Mouse (Mus musculus): Measurements from ENCODE around the gene Wrnip1.

Wrnip1 gene

DNA sequence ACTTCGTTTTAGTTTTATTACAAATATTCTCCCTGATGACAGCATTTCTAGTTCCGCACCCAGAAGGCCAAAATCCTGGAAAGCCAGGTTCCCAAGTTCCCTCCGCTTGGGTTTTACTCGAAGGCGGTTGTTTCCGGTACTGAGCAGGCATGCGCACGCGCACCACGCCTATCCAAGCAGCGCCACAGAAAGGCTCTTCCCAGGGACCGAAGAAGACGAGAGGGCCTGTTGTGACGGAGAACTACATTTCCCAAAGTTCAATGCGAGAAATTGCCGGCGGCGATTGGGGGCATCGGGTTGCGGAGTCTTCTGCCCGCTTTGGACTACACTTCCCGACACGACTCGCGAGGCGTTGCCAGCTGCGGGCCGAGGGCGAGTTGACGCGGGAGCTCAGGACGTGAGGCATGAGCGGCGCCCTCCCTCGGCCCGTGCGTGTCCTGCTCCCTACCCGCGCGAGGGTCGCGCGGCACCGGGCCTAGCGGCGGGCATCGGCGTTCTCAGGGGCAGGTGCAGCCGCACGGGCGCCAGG is at the start of gene Wrnip1:
Gene Wrnip1, plus strand, starts transcription at position 346 of the 529 bp plus-strand sequence.
- DNase-seq = peak; percentile 96 to 98

DNA sequence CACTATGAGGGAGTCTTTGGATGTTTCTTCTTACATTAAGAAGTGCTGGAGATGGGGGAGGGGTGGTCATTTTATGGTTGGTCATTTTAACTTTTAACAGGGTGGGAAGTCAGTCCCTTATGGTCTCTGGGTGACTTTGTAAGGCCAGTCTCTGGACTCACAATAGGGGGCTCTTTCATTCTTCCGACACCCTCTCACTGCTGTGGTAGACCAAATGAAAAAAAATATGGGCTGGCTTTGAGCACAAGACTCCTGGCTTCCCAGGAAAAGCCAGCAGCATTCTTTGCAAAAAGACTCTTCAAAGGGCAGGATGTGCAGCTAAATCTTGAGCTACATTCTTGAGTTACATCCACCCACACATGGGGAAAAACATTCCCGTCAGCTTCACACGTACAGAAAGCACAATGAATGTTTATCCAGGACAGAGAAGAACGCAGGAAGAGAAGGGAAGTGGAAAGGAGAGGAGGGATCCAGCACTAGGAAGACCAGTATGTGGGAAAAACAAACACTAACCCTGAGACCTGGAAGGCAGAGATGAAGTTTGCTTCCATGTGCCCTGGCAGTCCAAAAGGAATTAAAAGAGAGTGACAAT is 49.7 kb upstream of the Wrnip1 start:
- peak in 1 of 2 experiments; percentile 40 for DNase-seq

DNA sequence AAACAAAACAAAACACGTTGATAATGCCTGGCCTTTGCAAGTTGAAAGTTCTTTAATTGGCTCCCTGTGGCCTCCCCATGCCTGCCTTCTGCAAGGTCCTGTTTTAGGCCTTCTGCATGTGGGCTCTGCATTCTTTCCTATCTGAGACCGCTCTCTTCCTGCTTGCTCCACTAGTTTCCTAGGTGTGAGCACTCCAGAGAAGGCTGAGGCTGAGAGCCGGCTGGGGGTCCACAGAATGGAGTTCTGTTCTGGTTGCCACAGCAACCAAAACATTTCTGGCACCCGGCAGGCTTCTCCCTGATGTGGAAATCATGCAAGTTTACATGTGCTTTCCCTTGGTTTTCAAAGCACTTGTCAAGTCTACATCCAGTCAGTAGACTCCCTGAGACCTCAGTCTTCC is 42.8 kb upstream of the Wrnip1 start:
- DNase-seq = no peak

DNA sequence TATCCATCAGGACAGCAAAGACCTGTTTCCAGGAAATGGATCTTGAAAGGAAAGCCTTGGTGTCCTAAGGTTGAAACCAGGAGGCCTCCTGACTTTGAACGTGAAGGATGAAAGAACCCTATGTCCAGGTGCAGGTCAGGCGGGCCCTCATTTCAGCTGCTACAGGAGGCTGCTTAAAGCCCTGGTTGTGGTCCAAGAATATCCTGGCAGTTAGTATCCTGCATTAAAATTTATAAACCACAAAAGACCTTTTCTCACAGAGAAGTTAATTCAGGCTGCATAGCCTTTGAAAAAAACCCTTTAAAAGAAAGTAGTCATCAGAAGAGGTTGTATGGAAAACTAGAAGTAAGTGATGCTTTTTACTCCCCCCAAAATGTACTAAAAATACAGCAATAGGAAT is 41.0 kb upstream of the Wrnip1 start:
- DNase-seq = no peak

DNA sequence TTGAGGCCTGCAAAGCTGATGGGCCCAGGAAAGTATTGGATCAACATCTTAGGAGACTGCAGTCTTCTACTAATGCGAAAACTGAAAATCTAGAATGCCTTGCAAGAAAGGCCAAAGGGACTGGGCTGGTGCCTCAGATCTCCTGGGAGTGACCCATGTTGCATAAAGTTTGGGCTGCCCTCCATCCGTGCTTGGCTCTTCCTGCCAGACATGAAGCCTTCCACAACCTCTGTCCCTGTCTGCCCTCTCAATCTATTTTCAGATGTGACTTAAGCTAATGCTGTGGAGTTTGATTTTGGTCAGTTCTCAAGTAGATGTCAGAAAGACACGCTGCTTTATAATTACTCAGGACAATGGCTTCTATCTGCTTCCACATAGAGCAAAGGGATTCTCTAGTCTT is 38.7 kb upstream of the Wrnip1 start:
- DNase-seq = no peak

DNA sequence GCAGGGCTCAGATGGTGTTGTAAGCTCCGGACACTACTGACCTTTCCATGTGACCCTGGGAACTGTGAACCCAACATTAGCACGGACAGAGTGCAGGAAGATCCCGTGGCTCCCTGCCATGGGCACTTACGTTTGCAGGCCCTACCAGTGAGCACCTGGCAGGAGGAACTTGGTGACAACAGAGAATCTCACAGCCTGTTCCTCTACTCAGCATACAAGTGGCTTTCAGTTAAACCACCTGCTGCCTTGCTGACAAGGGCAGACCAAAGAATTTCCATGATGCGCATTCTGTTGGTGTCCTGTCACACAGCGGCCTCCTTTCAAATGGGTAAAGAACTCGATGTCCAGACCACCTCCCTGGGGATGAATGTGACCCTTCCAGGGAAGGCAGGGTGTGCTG is 37.4 kb upstream of the Wrnip1 start:
- DNase-seq = no peak

DNA sequence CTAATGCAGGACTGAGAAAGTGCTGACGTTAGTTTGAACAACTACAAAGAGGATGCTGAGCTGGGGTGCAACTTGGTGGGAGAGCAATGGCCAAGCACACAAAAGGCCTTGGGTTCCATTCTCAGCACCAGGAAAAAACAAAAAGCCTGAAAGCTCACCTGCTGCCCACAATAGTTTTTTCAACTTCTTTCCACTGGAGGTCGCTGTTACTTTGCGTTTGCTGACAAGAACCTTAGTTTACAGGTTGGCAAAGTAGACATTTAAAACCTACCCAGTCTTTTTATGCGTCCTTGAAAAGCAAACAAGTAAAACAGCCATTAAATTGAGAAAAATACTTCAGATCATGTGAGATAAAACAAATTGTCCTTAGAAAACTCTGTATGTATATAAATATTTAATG is 33.7 kb upstream of the Wrnip1 start:
- DNase-seq = peak in 1 of 2 experiments; percentile 35

DNA sequence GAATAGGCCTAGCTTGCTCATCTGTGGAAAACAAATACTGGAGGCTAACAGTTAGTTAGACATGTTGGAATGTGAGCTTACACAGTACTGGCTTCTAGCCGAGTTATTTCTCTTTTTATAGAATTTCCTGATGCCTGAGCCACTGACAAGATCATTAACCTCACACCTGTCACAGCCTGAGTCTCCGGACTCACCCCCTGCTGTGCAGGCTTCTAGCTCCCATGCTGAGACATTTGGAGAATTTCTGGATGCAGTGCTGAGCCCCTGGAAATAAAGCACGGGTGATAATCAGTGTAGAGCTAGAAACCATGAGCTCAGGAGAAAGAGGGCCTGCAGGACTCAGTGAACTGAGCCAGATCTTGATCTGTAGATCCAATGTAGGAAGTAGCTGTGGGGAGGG is 31.9 kb upstream of the Wrnip1 start:
- peak in 1 of 2 experiments; percentile 17 for DNase-seq

DNA sequence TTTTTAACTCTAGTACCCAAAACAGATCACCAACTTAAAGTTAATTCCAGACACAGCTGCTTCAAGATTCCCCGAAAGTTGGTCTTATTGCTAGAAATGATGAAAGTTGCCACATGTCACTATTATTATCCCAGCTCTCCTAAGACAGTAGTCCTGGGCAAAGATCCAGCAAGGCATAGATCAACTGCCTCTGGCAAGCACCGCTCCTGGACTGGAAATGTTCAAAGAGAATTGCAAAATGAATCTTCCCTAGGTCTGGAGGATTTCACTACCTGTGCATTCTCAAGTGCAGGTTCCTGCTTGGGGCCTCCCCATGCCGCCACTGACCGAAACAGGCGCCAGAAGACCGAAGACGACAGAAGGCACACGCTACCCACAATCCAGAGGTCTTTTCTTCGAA is 25.9 kb upstream of the Wrnip1 start:
- no peak for DNase-seq

DNA sequence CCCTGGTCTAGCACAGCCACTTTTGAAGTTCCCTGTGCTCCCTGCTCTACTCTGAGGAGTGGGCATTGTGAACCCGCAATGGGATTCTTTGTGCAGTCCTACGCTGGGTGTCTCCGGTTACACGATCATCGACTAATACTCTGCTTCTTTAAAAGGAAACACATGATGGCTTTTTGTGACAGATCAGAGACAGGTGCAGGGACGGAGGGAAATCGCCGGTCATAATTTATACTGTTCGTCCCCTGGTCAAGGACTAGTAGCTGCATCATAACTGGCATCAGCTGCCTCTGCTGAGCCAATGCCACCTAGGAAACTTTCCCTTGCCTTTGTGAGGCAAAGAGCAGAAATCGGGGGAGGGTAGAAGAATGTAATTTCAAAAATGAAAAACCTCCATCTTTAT is 25.5 kb upstream of the Wrnip1 start:
- DNase-seq = no peak

DNA sequence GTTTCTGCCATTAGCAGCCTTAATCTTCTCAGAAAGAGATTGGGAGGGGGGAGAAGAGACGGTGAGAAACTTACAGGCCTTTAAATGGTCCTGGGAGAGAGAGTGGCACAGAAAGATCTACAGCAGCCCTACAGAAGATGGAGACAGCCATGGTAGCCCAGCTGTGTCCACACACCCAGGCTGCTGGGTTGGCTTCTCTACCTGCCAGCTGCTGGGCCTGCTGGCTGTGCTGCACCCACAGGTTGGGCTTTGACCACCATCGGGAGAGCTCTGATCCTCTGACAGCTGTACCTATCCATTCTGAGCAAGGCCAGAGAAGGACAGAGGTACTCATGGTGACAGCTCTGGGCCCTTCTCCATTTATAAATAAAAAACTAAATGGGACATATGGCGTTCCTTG is 23.0 kb upstream of the Wrnip1 start:
- no peak for DNase-seq

DNA sequence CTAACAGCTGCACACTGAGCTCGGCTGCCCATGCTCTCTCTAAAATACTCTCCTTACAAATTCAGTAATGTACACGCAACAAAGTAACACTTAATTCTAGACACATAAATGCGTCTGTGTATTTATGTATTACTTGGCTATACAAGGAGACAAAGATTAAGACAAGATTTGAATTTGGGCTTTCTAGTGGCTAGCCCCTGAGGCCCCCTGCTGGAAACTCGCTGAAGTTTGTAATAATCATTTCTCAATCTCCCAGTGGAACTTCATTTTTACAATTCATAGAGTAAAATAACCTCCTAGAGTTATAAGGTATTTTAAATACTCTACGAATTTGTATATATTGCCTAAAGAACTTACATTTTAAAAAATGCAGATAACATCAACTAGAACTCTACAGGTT is 18.8 kb upstream of the Wrnip1 start:
- DNase-seq = peak; percentile 30 to 45

DNA sequence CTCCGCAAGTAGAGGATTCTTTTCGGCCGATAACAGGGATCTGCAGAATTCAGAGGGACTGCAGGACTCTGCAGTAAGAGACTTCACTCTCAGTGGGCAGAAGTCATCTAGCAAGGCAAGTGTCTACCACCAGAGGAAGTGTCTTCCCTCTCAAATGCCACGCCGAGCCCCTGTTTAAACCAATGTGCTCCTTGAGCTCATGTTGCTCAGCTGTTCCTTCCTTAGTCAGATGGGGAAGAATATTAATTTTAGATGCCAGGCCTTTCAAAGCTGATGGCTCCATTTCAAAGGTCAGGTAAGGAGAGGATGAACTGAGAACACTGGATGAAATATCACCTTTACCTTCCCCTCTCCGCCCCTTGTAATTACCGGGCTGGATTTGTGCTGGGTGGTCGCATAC is 18.0 kb upstream of the Wrnip1 start, which contains the start of gene Mylk4:
Gene Mylk4, minus strand, starts transcription at position 139 of the 400 bp plus-strand sequence.
- no peak for DNase-seq

DNA sequence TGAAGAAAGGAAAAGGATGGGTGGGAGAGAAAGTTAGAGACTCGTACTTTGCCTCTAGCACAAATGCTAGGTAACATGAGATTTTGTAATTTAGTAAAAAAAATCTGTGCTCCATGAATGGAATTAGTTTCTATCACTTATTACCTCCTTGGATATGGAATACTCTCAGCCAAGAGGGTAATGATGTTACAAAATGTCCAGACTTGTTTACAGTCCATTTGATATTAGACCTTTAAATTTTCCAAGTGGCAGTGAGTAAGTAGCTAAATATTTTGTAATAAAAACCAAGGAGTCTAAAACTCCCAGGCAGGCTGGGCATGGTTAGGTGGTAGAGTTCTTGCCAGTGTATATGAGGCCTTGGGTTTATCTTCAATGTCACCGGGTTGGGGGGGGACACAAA is 14.3 kb upstream of the Wrnip1 start:
- DNase-seq = no peak

DNA sequence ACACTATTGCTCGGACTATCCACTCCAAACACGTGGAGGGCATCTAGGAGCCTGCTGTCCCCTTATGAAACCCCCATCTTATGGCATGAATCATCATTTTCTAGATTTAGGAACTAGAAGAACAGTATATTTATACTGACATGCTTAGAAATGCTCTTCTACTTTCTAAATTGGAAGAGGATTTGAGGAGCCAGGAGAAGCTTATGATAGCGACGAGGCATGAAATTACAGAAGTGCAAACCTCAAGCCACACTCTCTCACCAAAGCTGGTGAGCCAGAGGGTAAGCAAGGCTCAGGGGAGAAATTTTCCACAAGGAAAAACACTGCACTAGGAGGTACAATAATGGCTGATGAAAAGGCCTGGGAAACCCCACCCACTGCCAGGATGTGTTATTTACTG is 12.1 kb upstream of the Wrnip1 start:
- DNase-seq = no peak

DNA sequence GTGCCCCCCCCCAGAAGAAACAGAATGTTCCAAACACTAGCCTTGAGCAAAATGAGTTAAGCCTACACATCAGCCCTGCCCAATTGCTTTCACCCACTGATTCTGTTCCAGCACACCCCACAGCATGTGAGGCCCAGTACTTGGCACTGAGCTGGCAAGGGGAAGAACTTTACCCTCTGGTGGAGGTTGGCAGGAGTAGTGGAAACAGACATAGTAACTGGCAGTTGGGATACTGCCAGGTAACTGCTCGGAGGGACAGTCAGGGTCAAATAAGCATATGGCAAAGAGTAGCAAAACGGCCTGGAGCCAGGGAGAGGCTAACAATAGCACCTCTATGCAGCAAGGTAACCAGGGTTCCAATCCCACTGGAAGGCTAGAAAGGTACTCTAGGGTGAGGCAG is 7.2 kb upstream of the Wrnip1 start:
- DNase-seq = peak; percentile 12 to 39

DNA sequence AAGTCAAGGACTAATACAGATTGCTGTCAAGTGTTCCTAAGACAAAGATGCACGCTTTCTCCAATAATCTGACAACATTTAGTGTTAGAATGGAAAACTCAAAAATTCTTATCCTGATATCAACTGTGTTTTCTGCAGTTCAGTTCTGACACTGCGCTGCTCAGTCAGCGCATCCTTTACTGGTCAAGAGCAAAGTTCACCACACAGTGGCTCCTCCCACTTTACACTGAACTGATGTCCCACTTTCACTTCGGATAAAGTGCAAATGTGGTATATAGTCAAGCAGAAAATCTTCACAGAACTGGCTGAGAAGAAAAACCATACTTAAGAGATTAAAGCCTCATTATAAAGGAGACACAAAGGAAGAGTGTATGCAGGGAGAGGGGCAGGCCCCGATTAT is 6.7 kb upstream of the Wrnip1 start:
- DNase-seq = peak in 1 of 2 experiments; percentile 29

DNA sequence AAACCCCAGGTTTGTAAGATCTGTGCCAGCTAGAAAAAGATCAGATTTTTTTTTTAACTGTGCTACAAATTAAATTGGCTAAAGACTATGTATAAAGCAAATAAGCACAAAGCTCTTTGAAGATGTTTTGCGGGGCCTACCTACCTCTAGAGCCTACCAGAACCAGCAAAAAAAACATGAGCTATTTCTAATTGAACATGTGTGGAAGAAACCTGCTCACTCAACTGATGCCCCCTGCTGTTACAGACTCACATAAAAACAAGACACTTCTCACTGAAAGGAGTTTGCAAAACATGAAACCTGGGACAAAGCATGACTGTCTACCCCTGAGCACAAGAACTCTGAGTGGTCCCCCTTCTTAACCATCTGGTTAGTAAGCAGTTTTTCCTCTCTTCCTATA is 4.8 kb upstream of the Wrnip1 start:
- no peak for DNase-seq

DNA sequence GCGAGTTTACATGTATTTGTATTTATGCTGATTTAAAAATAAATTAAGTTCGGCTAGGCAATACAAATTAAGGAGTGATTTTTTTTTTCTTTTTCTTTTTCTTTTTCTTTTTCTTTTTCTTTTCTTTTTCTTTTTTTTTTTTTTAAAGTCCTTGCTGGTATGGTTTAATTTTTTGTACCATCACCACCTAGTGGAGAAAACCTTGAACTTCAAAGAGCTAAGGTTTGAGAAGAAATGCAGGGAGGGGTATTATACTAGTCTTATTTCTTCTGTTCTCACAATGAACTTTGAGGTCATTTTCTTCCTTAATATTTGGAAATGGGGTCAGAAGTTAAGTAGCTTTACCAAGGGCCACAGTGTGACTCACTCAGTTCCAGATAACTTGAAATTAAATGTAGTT is 2.7 kb upstream of the Wrnip1 start:
- DNase-seq = no peak

DNA sequence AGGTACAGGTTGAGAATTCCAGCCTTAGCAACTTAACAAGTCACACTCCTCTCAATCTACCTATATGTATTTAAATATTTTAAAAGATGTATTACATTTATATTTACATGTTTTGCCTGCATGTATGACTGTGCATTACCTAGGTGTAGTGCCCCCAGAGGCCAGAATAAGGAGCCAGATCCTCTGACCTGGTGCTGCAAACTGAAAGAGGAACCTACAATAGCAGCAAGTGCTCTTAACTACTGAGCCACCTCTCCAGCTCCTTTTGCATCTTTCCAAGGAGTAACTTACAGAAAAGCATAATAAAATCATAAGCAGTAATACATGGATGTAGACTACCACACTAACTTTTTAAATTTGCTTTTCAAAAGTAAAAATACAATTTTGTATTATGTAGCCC is 979 bp upstream of the Wrnip1 start:
- peak in 1 of 2 experiments; percentile 16 for DNase-seq

DNA sequence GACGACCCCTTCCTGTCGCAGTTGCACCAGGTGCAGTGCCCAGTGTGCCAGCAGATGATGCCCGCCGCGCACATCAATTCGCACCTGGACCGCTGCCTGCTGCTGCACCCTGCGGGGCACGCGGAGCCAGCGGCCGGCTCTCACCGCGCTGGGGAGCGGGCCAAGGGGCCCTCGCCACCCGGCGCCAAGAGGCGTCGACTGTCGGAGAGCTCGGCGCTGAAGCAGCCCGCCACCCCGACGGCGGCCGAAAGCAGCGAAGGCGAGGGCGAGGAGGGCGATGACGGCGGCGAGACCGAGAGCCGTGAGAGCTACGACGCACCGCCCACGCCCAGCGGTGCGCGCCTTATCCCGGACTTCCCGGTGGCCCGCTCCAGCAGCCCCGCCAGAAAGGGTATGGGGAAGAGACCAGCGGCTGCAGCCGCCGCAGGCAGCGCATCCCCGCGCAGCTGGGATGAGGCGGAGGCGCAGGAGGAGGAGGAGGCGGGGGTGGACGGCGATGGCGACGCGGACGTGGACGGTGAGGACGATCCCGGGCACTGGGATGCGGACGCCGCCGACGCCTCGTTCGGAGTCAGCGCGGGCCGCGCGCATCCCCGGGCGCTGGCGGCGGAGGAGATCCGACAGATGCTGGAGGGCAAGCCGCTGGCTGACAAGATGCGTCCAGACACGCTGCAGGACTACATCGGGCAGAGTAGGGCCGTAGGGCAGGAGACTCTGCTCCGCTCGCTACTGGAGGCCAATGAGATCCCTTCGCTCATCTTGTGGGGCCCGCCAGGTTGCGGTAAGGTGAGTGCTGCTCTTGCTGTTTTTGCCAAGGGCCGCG is 632 bp downstream of the Wrnip1 start, which contains the start of gene D930007J09Rik:
Gene D930007J09Rik, minus strand, starts transcription at position 591 of the 823 bp plus-strand sequence.
- DNase-seq = peak; percentile 60 to 72

DNA sequence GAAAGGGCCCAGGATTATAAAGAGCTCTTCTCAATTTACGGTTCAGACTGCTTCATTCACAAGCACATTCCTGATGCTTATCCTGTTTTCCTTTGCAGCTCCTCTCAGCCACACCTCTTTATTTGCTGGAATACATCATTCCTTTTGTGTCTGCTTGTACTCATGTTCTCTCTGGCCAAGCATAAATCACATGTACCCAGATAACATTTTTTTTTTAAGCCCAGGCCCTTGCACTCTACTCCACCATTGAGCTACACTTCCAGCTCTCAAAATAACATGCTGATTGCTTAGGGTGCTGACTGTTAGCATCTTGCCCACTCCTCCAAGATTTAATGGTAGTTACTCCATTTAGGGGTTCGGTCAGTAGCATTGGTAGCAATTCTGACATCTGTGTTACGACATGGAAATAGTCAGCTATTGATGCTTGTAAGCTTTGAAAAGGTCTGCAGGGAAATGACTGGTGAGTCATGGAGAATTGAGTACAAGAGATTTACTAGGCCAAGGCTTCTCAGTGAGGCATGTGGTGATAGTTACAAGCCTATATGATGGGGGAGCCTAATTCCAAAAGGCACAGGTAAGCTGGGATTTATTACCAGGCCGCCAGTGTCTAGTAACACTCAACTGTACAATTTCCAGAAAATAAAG is 2.0 kb downstream of the Wrnip1 start:
- DNase-seq = no peak

DNA sequence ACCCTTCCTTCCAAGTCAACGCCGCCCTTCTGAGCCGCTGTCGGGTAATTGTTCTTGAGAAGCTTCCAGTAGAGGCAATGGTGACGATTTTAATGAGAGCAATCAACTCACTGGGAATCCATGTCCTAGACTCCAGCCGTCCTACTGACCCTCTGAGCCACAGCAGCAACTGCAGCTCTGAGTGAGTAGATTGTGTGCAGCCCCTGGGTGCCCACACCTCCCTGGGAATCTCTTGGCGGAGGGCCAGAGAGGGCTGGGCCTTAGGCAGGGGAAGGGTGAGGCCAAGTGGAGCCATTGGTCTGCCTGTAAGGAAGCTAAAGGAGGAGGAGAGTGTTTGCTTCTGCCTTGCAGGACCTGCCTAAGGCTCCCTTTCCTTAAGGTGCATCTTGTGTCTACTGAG is 5.0 kb downstream of the Wrnip1 start:
- peak; percentile 23 to 27 for DNase-seq

DNA sequence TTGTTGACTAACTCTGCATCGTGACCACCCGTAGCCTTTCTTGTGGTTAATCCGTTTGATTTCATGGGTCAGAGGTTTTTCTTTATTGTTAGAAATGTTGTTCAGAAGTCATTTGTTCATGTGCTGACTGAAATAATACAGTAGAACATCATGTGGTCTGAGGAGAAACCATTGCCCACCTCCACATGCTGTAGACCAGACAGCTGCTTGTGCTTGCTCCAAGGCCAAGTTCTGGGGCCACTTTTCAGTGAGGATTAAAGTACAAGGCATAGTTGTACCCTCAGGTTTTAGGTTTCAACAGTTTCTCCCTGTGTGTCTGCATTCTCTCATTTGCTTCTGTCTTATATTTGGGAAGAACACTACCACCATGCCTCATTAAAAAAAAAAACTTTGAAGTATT is 5.8 kb downstream of the Wrnip1 start:
- no peak for DNase-seq
